Mouse (Mus musculus) embryonic facial prominence, embryonic 12.5 days (tissue): Measurements from ENCODE around the gene Aspg. TPM values are rescaled to one million over a fixed set of nuclear protein-coding genes. Genes with fewer than 3 reads are reported as not detected.
A peak's percentile ranks its signal among the peaks of the same experiment; 100 is the strongest.

Experiments
- ATAC-seq: fragments of 200-750 bp; cut with Nextera tagmentation; 2 replicates; pipeline ENCODE4 v1.8.0; 2017; ENCODE audit not compliant: insufficient number of reproducible peaks, insufficient read depth, low FRiP score, low TSS enrichment
- H3K27ac ChIP-seq: fragments of 300-500 bp; sonication (generic); 2 replicates; pipeline ENCODE4 v1.5.1; 2016; ENCODE audit warnings: mild to moderate bottlenecking
- H3K27me3 ChIP-seq: fragments of 300-500 bp; sonication (generic); 2 replicates; pipeline ENCODE4 v1.6.1; 2016; ENCODE audit warnings: mild to moderate bottlenecking, moderate library complexity
- H3K36me3 ChIP-seq: fragments of 300-500 bp; sonication (generic); 2 replicates; pipeline ENCODE4 v1.6.1; 2016; ENCODE audit warnings: mild to moderate bottlenecking
- H3K4me1 ChIP-seq: fragments of 300-500 bp; sonication (generic); 2 replicates; pipeline ENCODE4 v1.6.1; 2016
- H3K4me2 ChIP-seq: fragments of 300-500 bp; sonication (generic); replicated peaks from 2 replicates; pipeline ENCODE4 v1.6.1; 2016; ENCODE audit warnings: mild to moderate bottlenecking, moderate library complexity
- H3K4me3 ChIP-seq: fragments of 300-500 bp; sonication (generic); 2 replicates; pipeline ENCODE4 v1.5.1; 2016; ENCODE audit warnings: mild to moderate bottlenecking
- H3K9ac ChIP-seq: fragments of 300-500 bp; sonication (generic); 2 replicates; pipeline ENCODE4 v1.6.1; 2016; ENCODE audit warnings: mild to moderate bottlenecking, moderate library complexity
- H3K9me3 ChIP-seq: fragments of 300-500 bp; sonication (generic); 2 replicates; pipeline ENCODE4 v1.6.1; 2016; ENCODE audit warnings: mild to moderate bottlenecking, moderate library complexity
- WGBS: fragments of 180-500 bp; shearing (Covaris S2); methylation state at CpG from one replicate; pipeline ENCODE4 v1.1.7; 2016; 5-methylcytosine and 5-hydroxymethylcytosine counted together
- polyA plus RNA-seq: library from polyadenylated mRNA; unstranded; fragments of >200 nt; fragmentation: Nextera tagmentation; extraction: Ambion mirVana; gene quantifications from 2 replicates; pipeline ENCODE4 v1.2.1, GENCODE M21; 2016

Aspg gene
- polyA plus RNA-seq, 1 experiment from 2014 or later = 1.3 TPM

DNA sequence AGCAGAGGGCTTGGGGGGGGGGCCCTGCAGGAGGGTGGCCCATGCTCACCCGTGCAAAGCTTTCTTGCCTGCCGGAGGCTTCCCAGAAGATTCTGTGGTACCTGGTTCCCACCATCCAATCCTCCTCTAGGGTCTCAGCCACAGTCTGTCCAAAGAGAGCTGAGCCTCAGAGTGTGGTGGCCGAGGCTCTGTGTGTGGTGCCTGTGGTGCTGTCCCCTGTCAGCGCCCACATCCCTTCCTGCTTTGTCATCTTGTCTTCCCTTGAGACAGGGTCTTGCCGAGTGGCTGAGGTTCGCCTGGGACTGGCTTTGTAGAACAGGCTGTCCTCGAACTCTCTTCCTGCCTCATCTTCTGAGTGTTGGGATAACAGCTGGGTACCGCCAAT lies 9.8 kb upstream of the Aspg start:
- no peak overlapping the region for H3K9ac ChIP-seq
- WGBS = 77% methylated on average over 8 of the region's 8 CpGs
- H3K27me3 ChIP-seq = peaks cover 1% of the 10 kb centered on the region; the same call in 1 of the 2 replicates
- no peak for ATAC-seq
- no peak overlapping the region for H3K27ac ChIP-seq
- H3K36me3 ChIP-seq = no peaks in the 10 kb centered on the region
- H3K4me3 ChIP-seq = no peak overlapping the region
- H3K4me1 ChIP-seq = no peaks in the 10 kb centered on the region
- H3K9me3 ChIP-seq = no peaks in the 10 kb centered on the region
- H3K4me2 ChIP-seq = no peak overlapping the region

GRCm38 (mm10) chr12:112100106-112100505 lies 6.4 kb upstream of the Aspg start:
- WGBS = 29% methylated on average over 4 of the region's 4 CpGs
- Histone ChIP-seq H3K9me3 (no peaks in the 10 kb centered on the region), H3K4me3 (no peak overlapping the region), H3K27me3 (no peaks in the 10 kb centered on the region), H3K4me1 (no peaks in the 10 kb centered on the region), H3K27ac (no peak overlapping the region), H3K36me3 (no peaks in the 10 kb centered on the region), H3K4me2 (no peak overlapping the region), H3K9ac (no peak overlapping the region)
- no peak for ATAC-seq

DNA sequence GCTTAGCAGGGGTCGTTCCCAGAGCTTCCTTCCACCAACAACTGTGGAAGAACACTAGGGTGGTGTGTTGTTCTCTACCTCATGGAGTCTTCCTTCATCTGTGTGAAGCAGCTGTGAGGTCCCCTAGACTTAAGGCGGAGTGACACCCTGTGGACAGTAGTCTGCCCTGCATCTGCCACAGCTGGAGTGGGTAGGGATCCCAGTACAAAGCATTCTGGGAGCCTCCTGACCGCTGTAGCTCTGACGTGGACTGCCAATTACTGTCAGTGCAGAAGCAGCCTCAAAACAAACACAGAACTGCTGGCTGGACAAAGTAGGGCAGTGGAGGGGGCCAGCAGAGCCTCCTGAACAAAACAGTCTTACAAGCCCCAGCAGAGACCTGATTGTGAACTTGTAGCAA lies 5.4 kb upstream of the Aspg start:
- H3K27ac ChIP-seq = no peak overlapping the region
- H3K27me3 ChIP-seq = no peaks in the 10 kb centered on the region
- ATAC-seq = no peak
- no peak overlapping the region for H3K4me3 ChIP-seq
- no peak overlapping the region for H3K4me2 ChIP-seq
- no peaks in the 10 kb centered on the region for H3K4me1 ChIP-seq
- H3K9me3 ChIP-seq = no peaks in the 10 kb centered on the region
- 51% methylated on average over 4 of the region's 4 CpGs for WGBS
- H3K9ac ChIP-seq = no peak overlapping the region
- H3K36me3 ChIP-seq = no peaks in the 10 kb centered on the region

DNA sequence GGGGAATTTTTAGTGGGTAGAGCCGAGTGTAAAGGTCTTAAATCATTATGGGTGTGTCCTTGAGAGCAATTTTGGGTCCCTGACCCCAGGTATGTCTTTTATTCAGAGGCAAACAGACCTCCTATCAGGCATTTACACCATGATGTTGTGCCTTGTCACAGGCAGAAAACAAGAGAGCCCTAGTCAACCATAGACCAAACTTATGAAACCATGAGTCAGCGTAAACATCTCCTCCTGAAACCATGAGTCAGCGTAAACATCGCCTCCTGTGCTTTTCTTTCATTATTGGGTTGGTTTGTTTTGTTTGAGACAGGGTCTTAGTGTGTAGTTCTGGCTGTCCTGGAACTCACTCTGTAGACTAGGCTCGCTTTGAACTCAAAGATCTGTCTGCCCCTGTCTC lies 3.3 kb upstream of the Aspg start:
- H3K27ac ChIP-seq = no peak overlapping the region
- H3K27me3 ChIP-seq = peaks cover 9% of the 10 kb centered on the region; the same call in 1 of the 2 replicates
- no peaks in the 10 kb centered on the region for H3K36me3 ChIP-seq
- H3K9ac ChIP-seq = no peak overlapping the region
- no peaks in the 10 kb centered on the region for H3K9me3 ChIP-seq
- H3K4me3 ChIP-seq = no peak overlapping the region
- H3K4me1 ChIP-seq = peaks cover 10% of the 10 kb centered on the region; the same call in 1 of the 2 replicates
- H3K4me2 ChIP-seq = no peak overlapping the region
- WGBS = 86% methylated on average over 5 of the region's 5 CpGs
- no peak for ATAC-seq

DNA sequence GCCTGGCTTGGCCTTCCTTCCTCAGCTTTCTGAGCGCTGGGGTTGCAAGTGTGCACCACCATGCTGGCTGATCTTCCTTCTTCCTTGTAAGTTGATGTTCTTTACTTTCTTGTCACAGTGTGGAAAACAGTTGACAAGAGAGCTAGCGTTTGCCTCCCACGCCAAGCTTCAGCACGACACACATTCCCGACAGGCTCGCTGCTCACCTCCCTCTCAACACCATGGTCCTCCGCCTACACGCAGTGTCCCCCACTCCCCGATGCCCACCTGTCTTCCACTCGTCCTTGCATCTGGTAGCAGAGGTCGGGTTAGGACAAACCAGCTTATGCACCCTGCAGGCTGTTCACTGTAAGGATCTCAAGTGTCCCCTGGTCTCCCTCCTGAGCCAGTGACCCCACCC lies 1.6 kb upstream of the Aspg start:
- Histone ChIP-seq H3K4me1 (peaks cover 10% of the 10 kb centered on the region; the same call in 1 of the 2 replicates), H3K4me2 (no peak overlapping the region), H3K27me3 (peaks cover 9% of the 10 kb centered on the region; the same call in 1 of the 2 replicates), H3K9ac (no peak overlapping the region), H3K27ac (no peak overlapping the region), H3K36me3 (no peaks in the 10 kb centered on the region), H3K9me3 (no peaks in the 10 kb centered on the region), H3K4me3 (no peak overlapping the region)
- WGBS = 87% methylated on average over 11 of the region's 11 CpGs
- ATAC-seq = no peak

DNA sequence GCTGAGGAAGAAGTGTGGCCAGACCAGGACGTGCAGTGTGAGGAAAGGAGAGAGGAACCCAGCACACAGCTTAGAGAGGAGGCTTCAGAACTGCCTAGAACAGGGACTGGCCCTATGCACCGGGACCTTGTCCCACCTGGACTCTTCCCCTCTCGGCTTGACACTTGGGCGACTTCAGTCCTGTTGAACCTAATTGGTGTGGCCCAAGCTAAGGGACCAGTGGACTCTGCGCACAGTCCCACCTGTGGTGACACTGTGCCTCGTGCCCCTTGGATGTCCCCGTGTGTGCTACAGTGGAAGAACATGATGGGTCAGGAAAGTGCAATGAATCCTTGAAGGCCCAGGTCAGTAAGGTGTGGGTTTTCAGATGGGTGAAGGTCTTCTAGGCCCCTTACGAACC lies 1.2 kb downstream of the Aspg start:
- Histone ChIP-seq H3K9me3 (no peaks in the 10 kb centered on the region), H3K4me2 (no peak overlapping the region), H3K4me1 (peaks cover 10% of the 10 kb centered on the region; the same call in 1 of the 2 replicates), H3K36me3 (no peaks in the 10 kb centered on the region), H3K27me3 (peaks cover 9% of the 10 kb centered on the region; the same call in 1 of the 2 replicates), H3K9ac (no peak overlapping the region), H3K4me3 (no peak overlapping the region), H3K27ac (no peak overlapping the region)
- WGBS = 81% methylated on average over 8 of the region's 8 CpGs
- ATAC-seq = no peak

- Histone ChIP-seq H3K4me3 (no peak overlapping the region), H3K27me3 (peaks cover 9% of the 10 kb centered on the region; the same call in 1 of the 2 replicates), H3K36me3 (no peaks in the 10 kb centered on the region), H3K9ac (no peak overlapping the region), H3K4me2 (no peak overlapping the region), H3K4me1 (peaks cover 10% of the 10 kb centered on the region; the same call in 1 of the 2 replicates), H3K27ac (no peak overlapping the region), H3K9me3 (no peaks in the 10 kb centered on the region)
- WGBS = 84% methylated on average over 11 of the region's 11 CpGs
- no peak for ATAC-seq
Observed at GRCm38 (mm10) chr12:112108696-112109445, 2.4 kb downstream of the Aspg start.

- Histone ChIP-seq H3K27me3 (peaks cover 9% of the 10 kb centered on the region; the same call in 1 of the 2 replicates), H3K9me3 (no peaks in the 10 kb centered on the region), H3K4me1 (peaks cover 10% of the 10 kb centered on the region; the same call in 1 of the 2 replicates), H3K4me3 (no peak overlapping the region), H3K4me2 (no peak overlapping the region), H3K36me3 (no peaks in the 10 kb centered on the region), H3K9ac (no peak overlapping the region), H3K27ac (no peak overlapping the region)
- no peak for ATAC-seq
- WGBS = 77% methylated on average over 9 of the region's 9 CpGs
Observed at GRCm38 (mm10) chr12:112109701-112110100, 3.2 kb downstream of the Aspg start.

- Histone ChIP-seq H3K27me3 (peaks cover 9% of the 10 kb centered on the region; the same call in 1 of the 2 replicates), H3K4me2 (no peak overlapping the region), H3K36me3 (no peaks in the 10 kb centered on the region), H3K4me1 (peaks cover 8% of the 10 kb centered on the region; the same call in 1 of the 2 replicates), H3K27ac (no peak overlapping the region), H3K9me3 (no peaks in the 10 kb centered on the region), H3K9ac (no peak overlapping the region), H3K4me3 (no peak overlapping the region)
- no peak for ATAC-seq
- 77% methylated on average over 5 of the region's 5 CpGs for WGBS
Observed at GRCm38 (mm10) chr12:112111323-112111722, 4.8 kb downstream of the Aspg start.

GRCm38 (mm10) chr12:112112235-112112634 lies 5.8 kb downstream of the Aspg start:
- no peaks in the 10 kb centered on the region for H3K9me3 ChIP-seq
- 94% methylated on average over 6 of the region's 6 CpGs for WGBS

GRCm38 (mm10) chr12:112112686-112113396 lies 6.4 kb downstream of the Aspg start:
- Histone ChIP-seq H3K4me3 (no peak overlapping the region), H3K36me3 (no peaks in the 10 kb centered on the region), H3K27ac (no peak overlapping the region), H3K9ac (peak overlapping the region; percentile 2; the same call in 1 of the 2 replicates), H3K4me1 (no peaks in the 10 kb centered on the region), H3K4me2 (peak overlapping the region; percentile 14; the same call in 1 of the 2 replicates), H3K9me3 (no peaks in the 10 kb centered on the region), H3K27me3 (0 out of 2 replicates have a peak, but pooled peaks cover 1% of the 10 kb centered on the region)
- WGBS = 18% methylated on average over 13 of the region's 13 CpGs
- 0 out of 2 replicates have a peak, but pooled peaks have one; percentile 47 for ATAC-seq

More at GRCm38 (mm10) chr12:112112235-112112634, 5.8 kb downstream of the Aspg start:
- Histone ChIP-seq H3K9ac (no peak overlapping the region), H3K4me3 (no peak overlapping the region), H3K27ac (no peak overlapping the region), H3K4me1 (no peaks in the 10 kb centered on the region), H3K4me2 (no peak overlapping the region), H3K27me3 (0 out of 2 replicates have a peak, but pooled peaks cover 3% of the 10 kb centered on the region), H3K36me3 (no peaks in the 10 kb centered on the region)
- ATAC-seq = no peak

DNA sequence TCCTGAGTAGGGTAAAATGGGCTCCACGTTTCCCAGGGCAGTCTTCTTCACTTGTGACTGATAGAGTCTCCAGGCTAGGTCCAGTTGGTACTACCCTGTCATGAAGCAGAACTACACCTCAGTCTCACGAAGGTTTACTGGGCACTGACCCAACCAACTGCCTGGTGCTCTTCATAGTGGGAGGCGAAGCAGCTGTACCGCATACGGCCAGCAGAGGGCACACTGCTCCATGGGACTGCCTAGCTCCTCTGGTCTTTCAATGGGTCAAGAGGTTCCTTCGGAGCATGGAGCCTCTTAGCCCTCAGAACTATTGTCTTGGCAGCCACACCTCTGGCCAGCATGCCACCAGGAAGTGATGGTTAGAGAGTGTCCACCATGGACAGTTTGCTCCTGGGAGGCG lies 7.2 kb downstream of the Aspg start:
- 13% methylated on average over 7 of the region's 7 CpGs for WGBS
- H3K9ac ChIP-seq = no peak overlapping the region
- H3K27me3 ChIP-seq = no peaks in the 10 kb centered on the region
- no peak for ATAC-seq
- no peak overlapping the region for H3K4me3 ChIP-seq
- no peaks in the 10 kb centered on the region for H3K9me3 ChIP-seq
- no peak overlapping the region for H3K27ac ChIP-seq
- H3K4me1 ChIP-seq = no peaks in the 10 kb centered on the region
- H3K36me3 ChIP-seq = no peaks in the 10 kb centered on the region
- H3K4me2 ChIP-seq = no peak overlapping the region
